Mouse (Mus musculus) thymus, adult 2 months (tissue): ENCODE data around the gene Tmem178b. TPM values are rescaled to one million over a fixed set of nuclear protein-coding genes. Genes with fewer than 3 reads are reported as not detected.

ENCODE experiments used
- DNase-seq: peaks from one replicate; pipeline ENCODE4 v3.0.0; 2021
- H3K27ac ChIP-seq: fragments of 200-500 bp; 2 replicates; pipeline ENCODE4 v1.5.1; 2012; ENCODE audit warnings: low read length, control low read depth; ENCODE audit not compliant: control insufficient read depth, insufficient read depth
- H3K27me3 ChIP-seq: fragments of 200-500 bp; 2 replicates; pipeline ENCODE4 v1.6.1; 2012; ENCODE audit warnings: mild to moderate bottlenecking, low read length, moderate library complexity, mixed read lengths; ENCODE audit not compliant: control insufficient read depth, insufficient read depth
- H3K36me3 ChIP-seq: fragments of 200-500 bp; 2 replicates; pipeline ENCODE4 v1.6.1; 2012; ENCODE audit warnings: mild to moderate bottlenecking, low read length, moderate library complexity; ENCODE audit not compliant: control insufficient read depth, insufficient read depth
- H3K4me1 ChIP-seq: fragments of 200-500 bp; replicated peaks from 2 replicates; pipeline ENCODE4 v1.6.1; 2012; ENCODE audit warnings: low read length; ENCODE audit not compliant: control insufficient read depth, insufficient read depth
- H3K4me3 ChIP-seq: fragments of 200-500 bp; 2 replicates; pipeline ENCODE4 v1.5.1; 2012; ENCODE audit warnings: mild to moderate bottlenecking, low read length, control low read depth, moderate library complexity; ENCODE audit not compliant: control insufficient read depth, insufficient read depth
- CTCF ChIP-seq: fragments of 200-500 bp; IDR thresholded peaks from 2 replicates; pipeline ENCODE4 v1.5.1; 2012; ENCODE audit warnings: mild to moderate bottlenecking, control low read depth, low read length, moderate library complexity, borderline replicate concordance; ENCODE audit not compliant: control insufficient read depth, poor library complexity, insufficient read depth; ENCODE audit errors: extremely low read depth
- POLR2A ChIP-seq: fragments of 200-500 bp; IDR thresholded peaks from 2 replicates; pipeline ENCODE4 v1.6.1; 2012; ENCODE audit warnings: mild to moderate bottlenecking, low read length, control low read depth, moderate library complexity; ENCODE audit not compliant: control insufficient read depth, poor library complexity, insufficient read depth; ENCODE audit errors: extremely low read depth
- WGBS: fragments of 180-500 bp; shearing (Covaris S2); methylation state at CpG from one replicate; pipeline ENCODE4 v1.1.7; 2018; 5-methylcytosine and 5-hydroxymethylcytosine counted together
- polyA plus RNA-seq: library from polyadenylated mRNA; depleted of rRNA; stranded (reverse); fragments of >200 nt; gene quantifications from 2 replicates; pipeline ENCODE4 v1.2.3, GENCODE M21; 2012

Gene Tmem178b
- polyA plus RNA-seq, 1 experiment = 0.13 TPM

- TF ChIP-seq CTCF = no peak
- TF ChIP-seq POLR2A = no peak
- Histone ChIP-seq H3K27me3 (no peaks in the 10 kb centered on the region), H3K36me3 (no peaks in the 10 kb centered on the region), H3K4me1 (no peaks in the 10 kb centered on the region), H3K27ac (no peak overlapping the region), H3K4me3 (no peak overlapping the region)
- WGBS = 67% methylated on average over 3 of the region's 3 CpGs
- no peak for DNase-seq
Measured at GRCm38 (mm10) chr6:40200661-40201060, 327.6 kb downstream of the Tmem178b start.

DNA sequence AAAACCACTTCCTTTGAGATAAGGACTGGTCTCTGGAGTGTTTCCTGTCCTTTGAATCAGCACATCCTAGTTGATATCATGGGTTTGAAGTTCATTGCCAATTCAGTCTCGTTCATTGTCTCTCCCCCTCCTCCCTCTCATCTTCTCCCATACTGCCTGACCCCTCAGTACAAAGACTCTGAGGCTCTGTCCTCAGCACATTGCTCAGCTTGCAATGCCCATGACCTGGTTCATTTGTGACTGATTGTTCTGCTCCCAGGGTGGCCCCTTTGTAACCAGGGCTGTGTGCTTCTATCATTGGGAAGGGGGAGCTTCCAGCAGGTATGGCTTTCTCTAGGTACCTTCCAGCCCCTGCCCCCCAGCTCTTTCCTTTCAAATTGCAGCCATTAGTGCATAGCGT lies 329.5 kb downstream of the Tmem178b start:
- 50% methylated on average over 2 of the region's 2 CpGs for WGBS
- Histone ChIP-seq H3K36me3 (no peaks in the 10 kb centered on the region), H3K27me3 (no peaks in the 10 kb centered on the region)

DNA sequence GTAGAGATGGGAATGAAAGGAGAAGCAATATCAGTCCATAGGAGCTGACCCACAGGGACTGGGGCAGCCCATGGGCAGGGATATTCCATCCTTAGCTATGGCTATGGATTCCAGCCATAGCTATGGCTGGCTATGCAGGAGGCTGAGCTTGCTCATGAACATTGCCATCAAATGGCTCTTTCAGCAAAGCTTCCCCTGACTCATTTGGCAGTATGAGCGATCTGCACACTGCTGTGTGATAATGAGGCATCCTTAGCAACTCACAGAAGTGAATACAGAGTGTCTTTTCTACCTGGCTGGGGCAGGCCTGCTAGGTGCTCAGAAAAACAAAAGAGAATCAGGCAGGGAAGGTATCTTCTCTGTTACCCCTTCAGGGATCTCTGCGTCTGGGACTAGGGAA lies 332.3 kb downstream of the Tmem178b start:
- Histone ChIP-seq H3K4me1 (no peaks in the 10 kb centered on the region), H3K27ac (no peak overlapping the region), H3K27me3 (no peaks in the 10 kb centered on the region), H3K36me3 (no peaks in the 10 kb centered on the region), H3K4me3 (no peak overlapping the region)
- DNase-seq = no peak
- no peak for TF ChIP-seq CTCF
- TF ChIP-seq POLR2A = no peak
- 84% methylated on average over 2 of the region's 2 CpGs for WGBS

More for the DNA sequence above, 329.5 kb downstream of the Tmem178b start:
- DNase-seq = no peak
- no peak overlapping the region for H3K4me3 ChIP-seq
- H3K4me1 ChIP-seq = no peaks in the 10 kb centered on the region
- TF ChIP-seq CTCF (no peak), POLR2A (no peak)
- H3K27ac ChIP-seq = no peak overlapping the region

DNA sequence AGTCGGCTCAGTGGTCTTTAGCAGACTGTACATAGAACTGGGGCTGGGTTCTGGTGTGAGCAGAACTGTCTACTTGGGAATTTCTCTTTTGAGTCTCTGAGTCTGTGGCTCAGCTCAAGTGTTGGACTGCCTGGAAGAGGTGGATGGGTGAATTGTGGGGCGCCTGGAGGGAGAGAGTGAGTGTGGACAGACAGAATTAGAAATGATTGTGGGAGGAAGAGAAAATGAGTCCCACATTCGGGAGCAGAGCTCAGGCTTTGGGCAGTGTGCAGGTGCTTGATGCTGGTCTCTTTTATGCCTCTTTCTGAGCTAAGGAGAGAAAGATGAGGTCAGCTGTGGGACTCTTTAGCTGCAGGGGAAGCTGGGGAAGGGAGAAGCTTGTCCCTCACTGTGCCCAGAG lies 334.9 kb downstream of the Tmem178b start:
- Histone ChIP-seq H3K27ac (no peak overlapping the region), H3K4me3 (no peak overlapping the region), H3K36me3 (no peaks in the 10 kb centered on the region), H3K4me1 (no peaks in the 10 kb centered on the region), H3K27me3 (no peaks in the 10 kb centered on the region)
- no peak for DNase-seq
- 86% methylated on average over 3 of the region's 3 CpGs for WGBS
- no peak for TF ChIP-seq CTCF
- no peak for TF ChIP-seq POLR2A

- 78% methylated on average over 2 of the region's 2 CpGs for WGBS
- Histone ChIP-seq H3K4me1 (no peaks in the 10 kb centered on the region), H3K27ac (no peak overlapping the region), H3K36me3 (no peaks in the 10 kb centered on the region), H3K27me3 (no peaks in the 10 kb centered on the region), H3K4me3 (no peak overlapping the region)
- TF ChIP-seq POLR2A = no peak
- TF ChIP-seq CTCF = no peak
- DNase-seq = no peak
Measured at GRCm38 (mm10) chr6:40209172-40209571, 336.1 kb downstream of the Tmem178b start.

GRCm38 (mm10) chr6:40217154-40217553 lies 344.1 kb downstream of the Tmem178b start:
- H3K27ac ChIP-seq = no peak overlapping the region

DNA sequence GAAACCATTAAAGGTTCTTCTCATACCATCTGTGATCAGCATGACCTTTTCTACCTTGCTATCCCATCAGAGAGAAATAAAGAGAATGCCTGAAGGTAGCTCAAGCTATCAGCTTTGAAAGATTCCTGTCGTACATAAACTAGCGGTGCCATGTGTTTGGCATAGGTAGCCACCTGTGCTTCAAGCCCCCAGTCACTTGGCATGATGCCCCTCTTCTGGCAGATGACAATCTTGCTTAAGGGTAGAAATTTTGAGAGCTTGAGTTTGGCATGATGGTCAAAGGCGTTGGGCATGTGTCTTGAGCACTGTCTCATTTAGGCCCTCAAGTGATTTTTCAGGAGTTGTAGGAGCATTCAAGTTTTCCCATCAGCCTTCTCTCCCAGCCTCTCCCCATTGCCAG lies 344.6 kb downstream of the Tmem178b start:
- 96% methylated on average over 3 of the region's 3 CpGs for WGBS
- TF ChIP-seq POLR2A (no peak), CTCF (no peak)
- Histone ChIP-seq H3K27me3 (no peaks in the 10 kb centered on the region), H3K4me3 (no peak overlapping the region), H3K36me3 (no peaks in the 10 kb centered on the region), H3K4me1 (no peaks in the 10 kb centered on the region), H3K27ac (no peak overlapping the region)
- no peak for DNase-seq

More at GRCm38 (mm10) chr6:40217154-40217553, 344.1 kb downstream of the Tmem178b start:
- DNase-seq = no peak
- TF ChIP-seq POLR2A (no peak), CTCF (no peak)
- Histone ChIP-seq H3K4me1 (no peaks in the 10 kb centered on the region), H3K27me3 (no peaks in the 10 kb centered on the region), H3K36me3 (no peaks in the 10 kb centered on the region), H3K4me3 (no peak overlapping the region)
- 98% methylated on average over 12 of the region's 12 CpGs for WGBS
